Mouse (Mus musculus): Measurements from ENCODE around the gene Akap2.

GRCm38 (mm10) chr4:57889773-57890172 is 172.3 kb downstream of the Akap2 start:
- TF ChIP-seq CTCF (IDR thresholded peaks at IDR 0.05 in 2 of 3, conservative IDR thresholded peaks at IDR 0.05 in 1 of 3; ENCODE audit: control insufficient read depth in 1 of 3, insufficient read depth in 1 of 3, low read depth in 2 of 3, low read length in 3 of 3, poor library complexity in 1 of 3, severe bottlenecking in 1 of 3) (no peak), EP300 (IDR thresholded peaks at IDR 0.05; ENCODE audit: low read depth in 1 of 2, low read length in 2 of 2) (no peak), HCFC1 (IDR thresholded peaks at IDR 0.05; ENCODE audit: low read depth, low read length) (no peak), MXI1 (IDR thresholded peaks at IDR 0.05; ENCODE audit: low read depth, low read length) (no peak), USF1 (IDR thresholded peaks at IDR 0.05; ENCODE audit: low read depth, low read length) (no peak), POLR2AphosphoS2 (IDR thresholded peaks at IDR 0.05; ENCODE audit: low read length) (no peak), POLR2A (IDR thresholded peaks at IDR 0.05; ENCODE audit: control insufficient read depth in 1 of 2, insufficient read depth in 1 of 2, low read depth in 1 of 2, low read length in 2 of 2, poor library complexity in 1 of 2) (no peak), MAFK (IDR thresholded peaks at IDR 0.05; ENCODE audit: borderline replicate concordance, low read depth, low read length) (no peak), SMC3 (IDR thresholded peaks at IDR 0.05; ENCODE audit: low read depth, low read length) (no peak), MYC (IDR thresholded peaks at IDR 0.05; ENCODE audit: low read depth, low read length) (no peak), ZKSCAN1 (IDR thresholded peaks at IDR 0.05; ENCODE audit: low read depth, low read length) (no peak), USF2 (IDR thresholded peaks at IDR 0.05; ENCODE audit: borderline replicate concordance in 1 of 2, insufficient read depth in 1 of 2, low read depth in 1 of 2, low read length in 2 of 2) (no peak), GABPA (IDR thresholded peaks at IDR 0.05; ENCODE audit: low read depth, low read length) (no peak), ZMIZ1 (IDR thresholded peaks at IDR 0.05; ENCODE audit: low read depth, low read length) (no peak)
